Mouse (Mus musculus) kidney, postnatal 14 days (tissue): ENCODE data around the gene Clpp.

Experiments
- DNase-seq: peaks from one replicate; pipeline ENCODE4 v3.0.0; 2022; ENCODE audit warnings: mixed read lengths

Clpp gene

DNA sequence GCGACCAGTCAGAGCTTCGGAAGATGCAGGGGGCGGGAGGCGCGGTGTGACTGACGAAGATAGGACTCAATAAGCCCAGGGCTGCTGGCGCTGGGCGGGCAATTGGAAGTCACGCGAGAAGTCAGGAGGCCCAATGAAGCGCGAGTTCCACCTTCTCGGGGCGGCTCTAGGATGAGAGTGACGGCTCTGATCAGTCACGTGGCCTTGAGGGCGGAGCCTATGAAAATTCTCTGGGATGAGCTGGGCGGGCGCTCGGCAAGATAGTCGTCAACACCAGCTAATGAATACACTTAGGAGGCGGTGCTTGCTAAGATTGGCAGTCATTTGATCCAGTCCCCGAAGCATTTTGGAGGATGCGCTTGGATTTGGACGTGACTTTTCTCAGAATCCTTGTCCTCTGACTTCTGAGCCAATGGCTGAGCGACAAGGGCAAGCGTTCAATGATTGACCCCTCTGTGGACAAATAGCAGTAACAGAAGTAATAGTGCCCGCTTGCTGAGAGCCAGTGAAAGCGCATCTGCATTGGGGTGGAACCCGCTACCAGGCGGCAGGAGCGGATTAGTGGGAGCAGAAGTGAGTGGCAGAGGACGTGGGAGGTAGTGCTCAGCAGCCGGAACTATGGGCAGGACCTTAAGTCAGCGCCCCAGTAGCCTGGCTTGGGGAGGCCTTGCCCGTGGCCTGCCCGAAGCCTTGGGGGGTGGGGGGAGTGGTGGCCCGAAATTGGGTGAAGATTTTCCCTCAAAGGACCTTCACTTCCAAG, 41.7 kb downstream of the Clpp start:
- peak; percentile 100 for DNase-seq

DNA sequence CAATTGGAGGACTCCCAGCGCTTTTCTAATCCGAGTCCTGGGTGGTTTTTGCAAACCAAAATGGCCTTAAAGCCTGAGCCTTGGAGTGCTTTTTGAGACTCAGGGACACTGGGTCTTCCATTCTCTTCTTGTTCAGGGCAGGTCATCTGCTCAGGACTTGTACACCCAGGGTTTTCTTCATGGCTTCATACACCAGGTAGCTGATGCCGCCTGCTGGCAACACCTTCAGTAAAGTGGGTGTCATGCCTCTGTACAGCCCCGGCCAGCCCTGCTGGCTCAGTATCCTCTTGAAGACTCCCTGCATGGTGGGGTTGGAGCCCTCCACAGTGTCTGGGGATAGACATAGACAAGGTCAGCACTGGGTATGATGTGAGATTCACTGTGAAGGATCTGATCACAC, 42.7 kb downstream of the Clpp start:
- DNase-seq, result no peak

DNA sequence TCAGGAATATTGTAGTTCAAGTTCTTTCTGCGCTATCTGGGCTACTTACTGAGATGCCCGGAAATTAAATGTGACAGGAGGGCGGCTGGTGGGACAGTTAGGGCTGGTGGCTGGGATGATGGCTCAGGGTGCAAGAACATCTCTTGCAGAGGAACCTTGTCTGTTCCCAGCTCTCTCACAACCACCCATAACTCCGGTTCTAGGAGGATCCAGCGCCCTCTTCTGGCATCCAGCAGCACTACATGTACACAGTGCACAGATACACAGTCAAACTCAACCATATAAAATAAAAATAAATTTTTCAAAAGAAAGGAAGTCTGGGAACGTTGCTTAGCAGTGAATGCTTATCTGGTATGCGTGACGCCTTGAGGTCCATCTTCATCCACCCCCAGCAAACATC, 48.9 kb downstream of the Clpp start:
- DNase-seq, result no peak

DNA sequence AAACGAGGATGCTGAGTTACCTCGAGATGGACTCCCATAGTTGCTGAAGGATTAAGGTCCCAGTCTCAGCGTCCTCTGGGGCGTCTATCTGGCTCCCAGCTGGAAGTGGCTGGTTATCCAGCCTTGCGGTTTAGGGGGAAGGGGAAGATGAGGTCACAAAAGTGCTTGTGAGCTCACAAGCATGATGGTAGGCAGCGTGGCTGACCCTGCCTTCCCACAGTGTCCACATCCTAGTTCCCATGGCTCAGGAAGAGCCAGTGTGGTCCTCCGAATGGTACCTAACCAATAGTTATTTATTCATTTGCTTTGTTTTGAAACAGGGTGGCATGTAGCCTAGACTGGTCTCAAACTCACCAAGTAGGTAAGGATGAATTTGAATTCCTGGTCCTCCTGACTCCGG, 51.4 kb downstream of the Clpp start, which contains the start of gene Slc25a41:
Slc25a41 (minus strand) TSS at position 101 of the 400 bp plus-strand sequence.
- no peak for DNase-seq
